Mouse (Mus musculus) forebrain, embryonic 11.5 days (tissue): ENCODE data around the gene Irgm1. TPM values are rescaled to one million over a fixed set of nuclear protein-coding genes. Genes with fewer than 3 reads are reported as not detected.
A peak's percentile ranks its signal among the peaks of the same experiment; 100 is the strongest.
"Not testable (repeated sequence)": the region's sequence is repeated elsewhere in the genome, so short reads cannot be mapped to it uniquely, and the experiment has no call there.

Source experiments
- ATAC-seq: fragments of 200-750 bp; cut with Nextera tagmentation; replicated peaks from 2 replicates; pipeline ENCODE4 v1.8.0; 2017; ENCODE audit warnings: moderate TSS enrichment; ENCODE audit not compliant: low FRiP score
- DNase-seq: peaks from one replicate; pipeline ENCODE4 v3.0.0-alpha.2; 2017; ENCODE audit warnings: low spot score
- H3K27ac ChIP-seq: fragments of 300-500 bp; sonication (generic); 2 replicates; pipeline ENCODE4 v1.5.1; 2014; ENCODE audit warnings: low read depth, low read length
- H3K27me3 ChIP-seq: fragments of 300-500 bp; sonication (generic); 2 replicates; pipeline ENCODE4 v1.6.1; 2014; ENCODE audit warnings: mild to moderate bottlenecking, low read length, mixed read lengths; ENCODE audit not compliant: control insufficient read depth, insufficient read depth
- H3K36me3 ChIP-seq: fragments of 300-500 bp; sonication (generic); 2 replicates; pipeline ENCODE4 v1.6.1; 2014; ENCODE audit warnings: mild to moderate bottlenecking, low read length, moderate library complexity, mixed read lengths; ENCODE audit not compliant: control insufficient read depth, insufficient read depth
- H3K4me1 ChIP-seq: fragments of 300-500 bp; sonication (generic); replicated peaks from 2 replicates; pipeline ENCODE4 v1.6.1; 2014; ENCODE audit warnings: low read length, mixed read lengths; ENCODE audit not compliant: control insufficient read depth, insufficient read depth
- H3K4me2 ChIP-seq: fragments of 300-500 bp; sonication (generic); 2 replicates; pipeline ENCODE4 v1.6.1; 2014; ENCODE audit warnings: low read depth, mild to moderate bottlenecking, low read length, moderate library complexity, mixed read lengths; ENCODE audit not compliant: severe bottlenecking
- H3K4me3 ChIP-seq: fragments of 300-500 bp; sonication (generic); 2 replicates; pipeline ENCODE4 v1.5.1; 2014; ENCODE audit warnings: low read depth, low read length
- H3K9ac ChIP-seq: fragments of 300-500 bp; sonication (generic); 2 replicates; pipeline ENCODE4 v1.6.1; 2014; ENCODE audit warnings: low read length
- H3K9me3 ChIP-seq: fragments of 300-500 bp; sonication (generic); 2 replicates; pipeline ENCODE4 v1.6.1; 2016; ENCODE audit warnings: low read length, mixed read lengths; ENCODE audit not compliant: control insufficient read depth
- WGBS: fragments of 180-500 bp; shearing (Covaris S2); extraction: QIAGEN DNeasy Blood & Tissue Kit; methylation state at CpG from one replicate; pipeline ENCODE4 v1.1.7; 2014; 5-methylcytosine and 5-hydroxymethylcytosine counted together
- polyA plus RNA-seq: library from polyadenylated mRNA; unstranded; fragments of >200 nt; fragmentation: Nextera tagmentation; extraction: Ambion mirVana; gene quantifications from 2 replicates; pipeline ENCODE4 v1.2.1, GENCODE M21; 2014

The Irgm1 gene
- polyA plus RNA-seq, 1 experiment from 2014 or later = 1.5 TPM

DNA sequence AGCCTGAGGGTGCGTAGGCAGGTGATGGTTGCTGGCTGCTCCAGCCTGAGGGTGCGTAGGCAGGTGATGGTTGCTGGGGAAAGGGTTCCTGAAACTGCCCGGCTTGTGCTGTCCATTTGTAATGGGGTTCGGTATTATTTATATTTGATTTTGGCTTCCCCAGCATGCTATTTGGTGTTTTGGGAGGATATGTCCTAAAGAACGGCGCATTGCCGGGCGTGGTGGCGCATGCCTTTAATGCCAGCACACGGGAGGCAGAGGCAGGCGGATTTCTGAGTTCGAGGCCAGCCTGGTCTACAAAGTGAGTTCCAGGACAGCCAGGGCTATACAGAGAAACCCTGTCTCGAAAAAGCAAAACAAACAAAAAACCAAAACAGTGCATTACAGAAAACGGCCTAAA, 50.2 kb downstream of the Irgm1 start:
- DNase-seq, H3K27ac ChIP-seq, H3K9ac ChIP-seq, H3K36me3 ChIP-seq, H3K4me1 ChIP-seq, H3K4me2 ChIP-seq, ATAC-seq, H3K9me3 ChIP-seq, H3K4me3 ChIP-seq: not testable (repeated sequence)
- 86% methylated on average over 14 of the region's 14 CpGs for WGBS
- H3K27me3 ChIP-seq = peaks cover 13% of the 10 kb centered on the region

DNA sequence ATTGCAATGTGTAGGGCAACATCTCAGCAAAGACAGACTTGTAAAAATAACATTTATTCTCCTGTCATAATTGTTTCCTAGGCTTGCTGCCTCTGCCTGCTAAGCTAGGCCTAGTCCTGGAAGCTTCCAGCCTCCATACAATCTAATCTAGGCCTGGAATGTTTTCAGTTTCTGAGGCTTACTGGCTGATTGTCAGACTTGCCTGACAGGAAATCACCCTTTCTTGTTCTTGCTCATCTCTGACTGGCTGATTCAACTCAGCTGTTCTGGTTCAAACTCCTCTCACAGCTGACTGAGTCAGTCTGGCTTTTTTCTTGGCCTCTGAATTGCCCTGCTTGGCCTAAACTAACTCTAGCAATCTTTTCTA, 51.2 kb downstream of the Irgm1 start:
- Histone ChIP-seq H3K4me2 (no peak overlapping the region), H3K27me3 (peaks cover 13% of the 10 kb centered on the region), H3K36me3 (no peaks in the 10 kb centered on the region), H3K4me1 (peaks cover 12% of the 10 kb centered on the region), H3K27ac (no peak overlapping the region), H3K9me3 (no peaks in the 10 kb centered on the region), H3K4me3 (no peak overlapping the region), H3K9ac (no peak overlapping the region)
- ATAC-seq = no peak
- no peak for DNase-seq

DNA sequence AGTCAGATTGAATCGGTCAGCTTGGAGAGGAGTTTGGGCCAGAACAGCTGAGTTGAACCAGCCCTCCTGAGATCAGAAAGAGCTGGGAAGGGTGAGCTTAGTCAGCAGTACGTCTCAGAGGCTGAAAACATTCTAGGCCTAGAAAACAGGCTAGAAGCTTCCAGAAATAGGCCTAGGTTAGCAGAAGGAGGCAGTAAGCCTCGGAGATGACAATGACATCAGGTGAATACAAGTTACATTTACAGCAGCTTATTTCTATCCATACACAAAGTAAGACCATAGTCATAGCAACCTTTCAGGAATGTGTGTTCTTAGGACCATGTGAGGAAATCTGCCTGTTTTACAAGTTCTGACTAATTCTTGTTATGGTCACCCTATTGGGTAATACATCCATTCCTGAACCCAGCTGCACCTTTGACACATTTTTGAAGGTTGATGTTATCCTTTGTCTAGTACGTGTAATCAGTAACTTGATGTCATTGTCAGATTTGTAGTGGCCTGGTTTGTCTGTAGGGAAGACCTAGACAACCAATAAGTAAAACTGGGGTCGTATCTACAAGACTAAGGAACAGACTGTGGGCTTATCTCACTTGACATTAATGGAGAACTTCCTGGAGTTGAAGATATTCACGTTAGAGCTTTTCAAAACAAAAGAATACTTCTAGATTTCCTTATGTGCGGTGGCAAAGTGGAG, 51.7 kb downstream of the Irgm1 start:
- ATAC-seq = no peak
- Histone ChIP-seq H3K4me3 (no peak overlapping the region), H3K4me2 (no peak overlapping the region), H3K4me1 (peaks cover 12% of the 10 kb centered on the region), H3K36me3 (no peaks in the 10 kb centered on the region), H3K27ac (no peak overlapping the region), H3K9me3 (no peaks in the 10 kb centered on the region), H3K27me3 (peaks cover 10% of the 10 kb centered on the region), H3K9ac (no peak overlapping the region)
- DNase-seq = no peak
- 78% methylated on average over 7 of the region's 7 CpGs for WGBS

DNA sequence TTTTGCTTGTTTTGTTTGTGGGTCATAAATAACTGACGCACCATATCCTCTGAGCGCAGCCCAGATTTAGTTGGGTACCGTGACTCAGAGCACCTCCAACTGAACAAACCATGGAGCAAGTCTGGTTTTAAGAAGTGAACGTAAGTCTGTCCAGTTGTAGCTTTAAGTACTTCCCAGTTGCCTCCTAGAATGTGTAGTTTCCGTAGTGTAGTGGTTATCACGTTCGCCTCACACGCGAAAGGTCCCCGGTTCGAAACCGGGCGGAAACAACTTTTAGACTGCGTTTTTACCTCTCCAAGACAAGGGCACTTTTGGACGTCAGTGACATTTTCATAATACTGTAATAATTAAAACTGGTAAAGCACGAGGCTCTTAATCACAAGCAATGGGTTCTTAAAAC, 53.1 kb downstream of the Irgm1 start:
- Histone ChIP-seq H3K9ac (peak overlapping the region; percentile 87; the same call in 1 of the 2 replicates), H3K27me3 (no peaks in the 10 kb centered on the region; the same call in 1 of the 2 replicates), H3K4me3 (peak overlapping the region; percentile 77), H3K27ac (no peak overlapping the region), H3K9me3 (no peaks in the 10 kb centered on the region), H3K4me2 (peak overlapping the region; percentile 82), H3K36me3 (no peaks in the 10 kb centered on the region), H3K4me1 (peaks cover 6% of the 10 kb centered on the region)
- ATAC-seq = 0 out of 2 replicates have a peak, but pooled peaks have one; percentile 1
- peak; percentile 90 for DNase-seq
- 1% methylated on average over 16 of the region's 16 CpGs for WGBS

DNA sequence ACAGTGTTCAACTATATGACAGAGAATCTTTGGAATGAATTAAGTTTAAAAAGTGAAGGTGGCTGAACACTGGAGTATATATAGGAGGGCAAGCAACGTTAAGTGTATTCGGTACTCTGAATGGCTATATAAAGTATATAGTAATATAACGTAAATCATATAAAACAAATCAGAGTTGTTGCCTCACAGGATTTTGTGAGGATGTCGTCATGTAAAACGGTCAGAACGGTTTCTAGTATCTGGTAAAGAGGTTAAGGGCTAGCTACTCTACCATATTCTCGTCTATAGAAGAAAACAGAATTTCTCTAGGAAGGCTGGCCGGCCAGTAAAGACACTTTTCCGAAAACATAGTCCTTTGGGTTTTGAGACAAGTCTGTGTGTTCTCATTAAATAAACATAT, 53.7 kb downstream of the Irgm1 start:
- 8% methylated on average over 9 of the region's 9 CpGs for WGBS
- Histone ChIP-seq H3K9ac (peak overlapping the region; percentile 87), H3K4me2 (peak overlapping the region; percentile 82), H3K4me1 (peaks cover 6% of the 10 kb centered on the region), H3K27ac (peak overlapping the region; percentile 92; the same call in 1 of the 2 replicates), H3K36me3 (no peaks in the 10 kb centered on the region), H3K27me3 (no peaks in the 10 kb centered on the region), H3K9me3 (no peaks in the 10 kb centered on the region), H3K4me3 (peak overlapping the region; percentile 77)
- ATAC-seq = peak; percentile 7; the same call in 1 of the 2 replicates
- no peak for DNase-seq

DNA sequence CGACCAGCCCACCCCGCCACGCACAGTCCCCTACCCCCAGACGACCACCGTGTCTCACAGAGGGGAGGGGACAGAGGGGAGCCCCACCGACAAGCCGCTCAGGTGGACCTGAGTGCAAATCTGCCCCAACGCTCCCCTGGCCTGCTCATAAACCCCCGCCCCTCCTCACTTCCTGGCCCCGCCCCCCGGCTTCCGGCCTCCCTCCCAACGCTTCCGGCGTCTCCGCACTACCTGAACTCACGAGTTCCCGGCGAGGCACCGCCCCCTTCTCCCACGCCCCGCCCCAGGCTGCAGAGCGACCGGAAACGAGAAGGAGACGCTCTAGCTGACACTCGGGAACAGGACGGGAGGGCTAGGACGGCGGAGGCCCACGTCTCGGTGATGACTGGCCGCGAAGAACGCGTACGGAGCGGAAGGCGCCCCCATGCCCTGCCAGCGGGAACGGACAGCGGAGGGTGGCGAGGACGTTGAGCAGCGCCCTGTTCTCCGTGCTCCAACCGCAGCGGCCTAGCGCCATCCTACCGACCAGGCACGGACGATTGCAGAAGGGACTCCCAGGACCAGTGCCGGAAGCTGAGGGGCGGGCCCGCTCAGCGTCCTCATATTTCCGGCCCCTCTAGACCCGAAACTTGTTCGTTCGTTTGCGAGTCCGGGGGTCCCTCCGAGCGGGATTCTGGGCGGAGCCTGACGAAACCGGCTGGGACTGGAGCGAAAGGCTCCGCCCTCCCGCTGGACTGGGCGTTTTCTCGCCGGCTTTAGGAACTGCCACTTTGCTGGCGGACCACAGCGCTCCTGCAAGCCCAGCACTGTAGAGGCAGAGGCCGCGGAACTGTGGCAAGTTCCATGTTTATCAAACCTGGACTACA, 54.5 kb downstream of the Irgm1 start, which contains the start of gene Trim41:
TSS of gene Trim41 (minus strand) at position 554 of the 866 bp plus-strand sequence.
- peaks cover 6% of the 10 kb centered on the region for H3K4me1 ChIP-seq
- H3K36me3 ChIP-seq = no peaks in the 10 kb centered on the region; the same call in 1 of the 2 replicates
- DNase-seq = peak; percentile 99
- peak within 1 kb of the TSS; percentile 87 for H3K9ac ChIP-seq
- peak within 1 kb of the TSS; percentile 82 for H3K4me2 ChIP-seq
- ATAC-seq = peak; percentile 96
- H3K27ac ChIP-seq = peak within 1 kb of the TSS; percentile 92
- WGBS = 0% methylated on average over 62 of the region's 77 CpGs
- no peaks in the 10 kb centered on the region for H3K27me3 ChIP-seq
- no peaks in the 10 kb centered on the region for H3K9me3 ChIP-seq
- peak within 1 kb of the TSS; percentile 77 for H3K4me3 ChIP-seq

DNA sequence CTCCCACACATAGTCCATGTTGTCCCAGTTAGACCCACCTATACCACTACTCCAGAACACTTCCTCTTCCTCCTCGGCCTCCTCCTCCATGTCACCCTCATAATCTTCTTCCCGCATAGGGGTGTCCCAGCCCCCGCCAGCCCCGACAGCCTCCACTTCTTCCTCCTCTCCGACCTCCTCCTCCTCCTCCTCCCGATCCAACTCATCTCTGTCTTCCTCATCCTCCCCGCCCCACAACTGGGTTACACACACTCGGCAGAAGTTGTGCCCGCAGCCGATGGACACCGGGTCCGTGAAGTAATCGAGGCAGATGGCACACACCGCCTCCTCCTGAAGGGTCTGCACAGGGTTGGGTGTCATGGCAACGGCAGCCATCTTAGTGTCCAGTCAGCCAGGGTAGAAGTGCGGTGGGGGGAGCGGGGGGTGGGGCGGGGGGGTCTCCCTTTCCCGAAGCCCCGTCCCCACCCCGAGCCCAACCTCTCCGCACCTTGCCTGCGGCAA, 55.2 kb downstream of the Irgm1 start:
- H3K36me3 ChIP-seq = no peaks in the 10 kb centered on the region; the same call in 1 of the 2 replicates

DNA sequence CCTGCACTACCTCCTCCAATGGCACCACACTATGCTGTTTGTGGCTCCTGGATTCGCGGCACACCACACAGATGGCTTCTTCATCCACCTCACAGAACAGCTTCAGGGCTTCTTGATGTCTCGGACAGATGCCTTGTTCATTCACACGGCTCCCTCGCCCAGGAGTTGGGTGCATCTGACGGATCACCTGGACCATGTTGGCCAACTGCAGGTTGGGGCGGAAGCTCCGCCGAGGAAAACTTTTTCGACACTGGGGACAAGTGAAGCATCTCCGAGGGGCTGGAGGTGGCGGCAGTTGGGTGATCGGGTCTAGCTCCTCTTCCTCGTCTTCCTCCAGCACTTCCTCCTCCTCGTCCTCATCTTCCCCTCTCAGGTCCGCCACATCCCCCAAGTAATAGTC, 55.6 kb downstream of the Irgm1 start:
- Histone ChIP-seq H3K9me3 (no peaks in the 10 kb centered on the region), H3K4me3 (peak overlapping the region; percentile 77), H3K4me1 (peaks cover 6% of the 10 kb centered on the region), H3K27ac (no peak overlapping the region), H3K27me3 (no peaks in the 10 kb centered on the region), H3K9ac (peak overlapping the region; percentile 65), H3K36me3 (no peaks in the 10 kb centered on the region; the same call in 1 of the 2 replicates), H3K4me2 (peak overlapping the region; percentile 82)
- ATAC-seq = no peak
- no peak for DNase-seq
- 81% methylated on average over 16 of the region's 16 CpGs for WGBS

More for the DNA sequence above, 55.2 kb downstream of the Irgm1 start:
- Histone ChIP-seq H3K27me3 (no peaks in the 10 kb centered on the region), H3K27ac (no peak overlapping the region), H3K4me2 (peak overlapping the region; percentile 82), H3K9ac (peak overlapping the region; percentile 65), H3K4me1 (peaks cover 6% of the 10 kb centered on the region), H3K9me3 (no peaks in the 10 kb centered on the region), H3K4me3 (peak overlapping the region; percentile 77)
- DNase-seq (peak; percentile 85), ATAC-seq (peak; percentile 71)
- WGBS = 4% methylated on average over 23 of the region's 23 CpGs
